Mouse (Mus musculus): Measurements from ENCODE around the gene Zfp64.

DNA sequence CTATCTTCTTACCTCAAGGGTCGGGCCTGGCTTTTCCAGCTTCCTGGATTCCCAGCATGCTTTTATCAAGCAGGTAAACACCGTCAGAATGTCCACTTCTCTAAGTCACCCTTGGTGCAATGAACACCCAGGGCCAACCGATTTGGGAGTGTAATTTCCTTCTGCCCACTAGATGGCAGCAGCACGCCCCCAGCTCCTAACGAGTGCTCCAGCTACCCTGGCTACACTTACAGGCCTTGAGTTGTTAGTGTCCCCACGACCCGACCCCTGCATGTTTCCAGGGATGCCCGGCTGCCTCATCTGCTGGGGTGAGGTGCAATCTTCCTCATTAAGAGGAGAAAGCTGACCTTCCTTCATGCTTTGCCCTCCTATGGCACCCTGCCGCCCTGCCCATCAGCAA is 51.2 kb downstream of the Zfp64 start:
- TF ChIP-seq CTCF (IDR thresholded peaks at IDR 0.05; ENCODE audit: extremely low read depth, insufficient read length, insufficient replicate concordance, low read depth, low read length) = peak; percentile 77; the same call in 1 of the 2 replicates
- TF ChIP-seq POLR2A (IDR thresholded peaks at IDR 0.05; ENCODE audit: low read depth, low read length) = no peak
